Mouse (Mus musculus) limb, embryonic 11.5 days (tissue): ENCODE measurements at regions not wholly inside any gene's neighbourhood (a gene's known extent, or its start where the extent isn't known, plus 50 kb on each side); places are given as distances from the start of the nearest gene placed in this dataset.

Experiments used
- ATAC-seq: fragments of 200-750 bp; cut with Nextera tagmentation; 2 replicates; pipeline ENCODE4 v1.8.0; 2017; ENCODE audit warnings: low read depth; ENCODE audit not compliant: insufficient number of reproducible peaks, low FRiP score, low TSS enrichment
- DNase-seq: peaks from one replicate; pipeline ENCODE4 v3.0.0-alpha.2; 2015; ENCODE audit warnings: low spot score
- H3K27ac ChIP-seq: fragments of 300-500 bp; sonication (generic); replicated peaks from 2 replicates; pipeline ENCODE4 v1.5.1; 2014; ENCODE audit warnings: low read depth, mild to moderate bottlenecking, low read length
- H3K27me3 ChIP-seq: fragments of 300-500 bp; sonication (generic); 2 replicates; pipeline ENCODE4 v1.6.1; 2014; ENCODE audit warnings: mild to moderate bottlenecking, low read length, mixed read lengths; ENCODE audit not compliant: control insufficient read depth, insufficient read depth
- H3K36me3 ChIP-seq: fragments of 300-500 bp; sonication (generic); 2 replicates; pipeline ENCODE4 v1.6.1; 2014; ENCODE audit warnings: mild to moderate bottlenecking, low read length, moderate library complexity, mixed read lengths; ENCODE audit not compliant: control insufficient read depth, insufficient read depth
- H3K4me1 ChIP-seq: fragments of 300-500 bp; sonication (generic); 2 replicates; pipeline ENCODE4 v1.6.1; 2014; ENCODE audit warnings: low read length, mixed read lengths; ENCODE audit not compliant: control insufficient read depth, insufficient read depth
- H3K4me2 ChIP-seq: fragments of 300-500 bp; sonication (generic); 2 replicates; pipeline ENCODE4 v1.6.1; 2014; ENCODE audit warnings: low read depth, mild to moderate bottlenecking, moderate library complexity; ENCODE audit not compliant: severe bottlenecking
- H3K4me3 ChIP-seq: fragments of 300-500 bp; sonication (generic); 2 replicates; pipeline ENCODE4 v1.5.1; 2014; ENCODE audit warnings: low read depth, low read length
- H3K9ac ChIP-seq: fragments of 300-500 bp; sonication (generic); 2 replicates; pipeline ENCODE4 v1.6.1; 2014; ENCODE audit warnings: mild to moderate bottlenecking, low read length
- H3K9me3 ChIP-seq: fragments of 300-500 bp; sonication (generic); 2 replicates; pipeline ENCODE4 v1.6.1; 2016; ENCODE audit warnings: low read length; ENCODE audit not compliant: control insufficient read depth
- WGBS: fragments of 180-500 bp; shearing (Covaris S2); extraction: QIAGEN DNeasy Blood & Tissue Kit; methylation state at CpG from one replicate; pipeline ENCODE4 v1.1.7; 2014; 5-methylcytosine and 5-hydroxymethylcytosine counted together

GRCm38 (mm10) chr11:84691410-84692148 lies 127.7 kb downstream of the Mrm1 start:
- DNase-seq, result no peak
- Histone ChIP-seq H3K27ac (no peak overlapping the region), H3K27me3 (no peaks in the 10 kb centered on the region), H3K4me2 (no peak overlapping the region), H3K9me3 (no peaks in the 10 kb centered on the region), H3K36me3 (no peaks in the 10 kb centered on the region), H3K4me1 (no peaks in the 10 kb centered on the region), H3K9ac (no peak overlapping the region), H3K4me3 (no peak overlapping the region)
- ATAC-seq, result no peak
- 77% methylated on average over 3 of the region's 3 CpGs for WGBS

GRCm38 (mm10) chr11:84686473-84686872 lies 132.8 kb downstream of the Mrm1 start:
- no peaks in the 10 kb centered on the region for H3K9me3 ChIP-seq
- H3K9ac ChIP-seq, result no peak overlapping the region
- ATAC-seq (no peak), DNase-seq (no peak)
- H3K4me3 ChIP-seq, result no peak overlapping the region
- no peaks in the 10 kb centered on the region for H3K27me3 ChIP-seq
- 94% methylated on average over 9 of the region's 9 CpGs for WGBS
- H3K4me1 ChIP-seq, result no peaks in the 10 kb centered on the region
- no peaks in the 10 kb centered on the region for H3K36me3 ChIP-seq
- H3K27ac ChIP-seq, result no peak overlapping the region
- no peak overlapping the region for H3K4me2 ChIP-seq

- Histone ChIP-seq H3K4me1 (no peaks in the 10 kb centered on the region), H3K9me3 (no peaks in the 10 kb centered on the region), H3K4me2 (no peak overlapping the region), H3K4me3 (no peak overlapping the region), H3K9ac (no peak overlapping the region), H3K27ac (no peak overlapping the region), H3K27me3 (no peaks in the 10 kb centered on the region), H3K36me3 (no peaks in the 10 kb centered on the region)
- no peak for ATAC-seq
- DNase-seq, result no peak
- 95% methylated on average over 3 of the region's 3 CpGs for WGBS
These were observed 135.0 kb downstream of the Mrm1 start for GRCm38 (mm10) chr11:84684325-84684724.

- Histone ChIP-seq H3K27me3 (no peaks in the 10 kb centered on the region), H3K4me1 (no peaks in the 10 kb centered on the region), H3K4me2 (no peak overlapping the region), H3K9me3 (no peaks in the 10 kb centered on the region), H3K9ac (no peak overlapping the region), H3K27ac (no peak overlapping the region), H3K4me3 (no peak overlapping the region), H3K36me3 (no peaks in the 10 kb centered on the region)
- ATAC-seq, result no peak
- no peak for DNase-seq
- 91% methylated on average over 13 of the region's 13 CpGs for WGBS
These were observed 136.4 kb downstream of the Mrm1 start for GRCm38 (mm10) chr11:84682931-84683330.

- Histone ChIP-seq H3K27ac (no peak overlapping the region), H3K4me1 (no peaks in the 10 kb centered on the region), H3K36me3 (no peaks in the 10 kb centered on the region), H3K27me3 (peaks cover 10% of the 10 kb centered on the region; the same call in 1 of the 2 replicates), H3K9me3 (no peaks in the 10 kb centered on the region), H3K4me2 (no peak overlapping the region), H3K9ac (no peak overlapping the region), H3K4me3 (no peak overlapping the region)
- no peak for ATAC-seq
- WGBS, result 28% methylated on average over 18 of the region's 18 CpGs
- DNase-seq, result no peak
These were observed 142.8 kb downstream of the Mrm1 start for GRCm38 (mm10) chr11:84676377-84677078.

- Histone ChIP-seq H3K27me3 (peaks cover 10% of the 10 kb centered on the region; the same call in 1 of the 2 replicates), H3K4me2 (no peak overlapping the region), H3K36me3 (no peaks in the 10 kb centered on the region), H3K27ac (no peak overlapping the region), H3K4me1 (no peaks in the 10 kb centered on the region), H3K9me3 (no peaks in the 10 kb centered on the region), H3K4me3 (no peak overlapping the region), H3K9ac (no peak overlapping the region)
- ATAC-seq (no peak), DNase-seq (no peak)
- WGBS, result 28% methylated on average over 18 of the region's 18 CpGs
These were observed 146.4 kb downstream of the Mrm1 start for GRCm38 (mm10) chr11:84672841-84673473.

GRCm38 (mm10) chr11:84671585-84671984 lies 146.2 kb upstream of the Lhx1 start:
- Histone ChIP-seq H3K27ac (no peak overlapping the region), H3K9me3 (no peaks in the 10 kb centered on the region), H3K27me3 (0 out of 2 replicates have a peak, but pooled peaks cover 4% of the 10 kb centered on the region), H3K4me3 (no peak overlapping the region), H3K4me2 (no peak overlapping the region), H3K36me3 (no peaks in the 10 kb centered on the region), H3K4me1 (no peaks in the 10 kb centered on the region), H3K9ac (no peak overlapping the region)
- 79% methylated on average over 6 of the region's 6 CpGs for WGBS
- ATAC-seq (no peak), DNase-seq (no peak)

- no peak overlapping the region for H3K4me2 ChIP-seq
- 79% methylated on average over 4 of the region's 4 CpGs for WGBS
- H3K36me3 ChIP-seq, result no peaks in the 10 kb centered on the region
- H3K4me3 ChIP-seq, result no peak overlapping the region
- H3K27me3 ChIP-seq, result no peaks in the 10 kb centered on the region
- DNase-seq (no peak), ATAC-seq (no peak)
- no peak overlapping the region for H3K9ac ChIP-seq
- no peaks in the 10 kb centered on the region for H3K9me3 ChIP-seq
- H3K27ac ChIP-seq, result no peak overlapping the region
- H3K4me1 ChIP-seq, result no peaks in the 10 kb centered on the region
These were observed 142.4 kb upstream of the Lhx1 start for GRCm38 (mm10) chr11:84667711-84668110.
